Mouse (Mus musculus) lung, embryonic 16.5 days (tissue): ENCODE results near the gene Ccr4. TPM values are rescaled to one million over a fixed set of nuclear protein-coding genes. Genes with fewer than 3 reads are reported as not detected.

Experiments
- ATAC-seq: fragments of 200-750 bp; cut with Nextera tagmentation; 2 replicates; pipeline ENCODE4 v1.8.0; 2017; ENCODE audit warnings: low read depth, mild to moderate bottlenecking, moderate library complexity
- H3K27ac ChIP-seq: fragments of 300-500 bp; sonication (generic); 2 replicates; pipeline ENCODE4 v1.5.1; 2014; ENCODE audit warnings: mild to moderate bottlenecking, control low read depth, low read length
- H3K27me3 ChIP-seq: fragments of 300-500 bp; sonication (generic); 2 replicates; pipeline ENCODE4 v1.6.1; 2014; ENCODE audit warnings: low read depth, low read length, mixed read lengths; ENCODE audit not compliant: control insufficient read depth, insufficient read depth
- H3K36me3 ChIP-seq: fragments of 300-500 bp; sonication (generic); 2 replicates; pipeline ENCODE4 v1.6.1; 2014; ENCODE audit warnings: low read length; ENCODE audit not compliant: control insufficient read depth, insufficient read depth
- H3K4me1 ChIP-seq: fragments of 300-500 bp; sonication (generic); replicated peaks from 2 replicates; pipeline ENCODE4 v1.6.1; 2014; ENCODE audit warnings: low read length, mixed read lengths; ENCODE audit not compliant: control insufficient read depth, insufficient read depth
- H3K4me2 ChIP-seq: fragments of 300-500 bp; sonication (generic); 2 replicates; pipeline ENCODE4 v1.6.1; 2014; ENCODE audit warnings: low read depth, low read length, control low read depth
- H3K4me3 ChIP-seq: fragments of 300-500 bp; sonication (generic); 2 replicates; pipeline ENCODE4 v1.5.1; 2014; ENCODE audit warnings: mild to moderate bottlenecking, low read length, control low read depth
- H3K9ac ChIP-seq: fragments of 300-500 bp; sonication (generic); 2 replicates; pipeline ENCODE4 v1.6.1; 2014; ENCODE audit warnings: low read length, control low read depth
- H3K9me3 ChIP-seq: fragments of 300-500 bp; sonication (generic); 2 replicates; pipeline ENCODE4 v1.6.1; 2016; ENCODE audit warnings: low read length; ENCODE audit not compliant: control insufficient read depth
- WGBS: fragments of 180-500 bp; shearing (Covaris S2); extraction: QIAGEN DNeasy Blood & Tissue Kit; methylation state at CpG from one replicate; pipeline ENCODE4 v1.1.7; 2014; 5-methylcytosine and 5-hydroxymethylcytosine counted together
- polyA plus RNA-seq: library from polyadenylated mRNA; unstranded; fragments of >200 nt; fragmentation: Nextera tagmentation; extraction: Ambion mirVana; gene quantifications from 2 replicates; pipeline ENCODE4 v1.2.1, GENCODE M21; 2015

Ccr4 gene
- polyA plus RNA-seq, 1 experiment from 2014 or later, result 0.11 TPM

- H3K4me1 ChIP-seq, result no peaks in the 10 kb centered on the region
- WGBS, result 64% methylated on average over 7 of the region's 7 CpGs
- H3K4me3 ChIP-seq, result no peak overlapping the region
- no peaks in the 10 kb centered on the region for H3K36me3 ChIP-seq
- peaks cover 4% of the 10 kb centered on the region; the same call in 1 of the 2 replicates for H3K27me3 ChIP-seq
- no peaks in the 10 kb centered on the region for H3K9me3 ChIP-seq
- ATAC-seq, result no peak
- no peak overlapping the region for H3K4me2 ChIP-seq
- no peak overlapping the region for H3K27ac ChIP-seq
- no peak overlapping the region for H3K9ac ChIP-seq
Observed at GRCm38 (mm10) chr9:114496469-114496868, 8.2 kb downstream of the Ccr4 start.

GRCm38 (mm10) chr9:114487481-114488258 is 17.0 kb downstream of the Ccr4 start:
- H3K27ac ChIP-seq, result no peak overlapping the region
- H3K4me1 ChIP-seq, result no peaks in the 10 kb centered on the region; the same call in 1 of the 2 replicates
- 75% methylated on average over 23 of the region's 23 CpGs for WGBS
- H3K9ac ChIP-seq, result no peak overlapping the region
- no peaks in the 10 kb centered on the region for H3K36me3 ChIP-seq
- no peak for ATAC-seq
- H3K4me2 ChIP-seq, result no peak overlapping the region
- H3K27me3 ChIP-seq, result no peaks in the 10 kb centered on the region
- no peaks in the 10 kb centered on the region for H3K9me3 ChIP-seq
- H3K4me3 ChIP-seq, result no peak overlapping the region

- Histone ChIP-seq H3K4me1 (no peaks in the 10 kb centered on the region; the same call in 1 of the 2 replicates), H3K4me3 (no peak overlapping the region), H3K27me3 (no peaks in the 10 kb centered on the region), H3K27ac (no peak overlapping the region), H3K9me3 (no peaks in the 10 kb centered on the region), H3K9ac (no peak overlapping the region), H3K4me2 (no peak overlapping the region), H3K36me3 (no peaks in the 10 kb centered on the region)
- WGBS, result 64% methylated on average over 4 of the region's 4 CpGs
- ATAC-seq, result no peak
Observed at GRCm38 (mm10) chr9:114486808-114487207, 17.9 kb downstream of the Ccr4 start.

- no peaks in the 10 kb centered on the region for H3K27me3 ChIP-seq
- no peaks in the 10 kb centered on the region; the same call in 1 of the 2 replicates for H3K4me1 ChIP-seq
- WGBS, result 62% methylated on average over 5 of the region's 5 CpGs
- H3K36me3 ChIP-seq, result no peaks in the 10 kb centered on the region
- no peak for ATAC-seq
- H3K4me3 ChIP-seq, result no peak overlapping the region
- no peak overlapping the region for H3K27ac ChIP-seq
- no peaks in the 10 kb centered on the region for H3K9me3 ChIP-seq
- H3K9ac ChIP-seq, result no peak overlapping the region
- H3K4me2 ChIP-seq, result no peak overlapping the region
Observed at GRCm38 (mm10) chr9:114484771-114485170, 19.9 kb downstream of the Ccr4 start.

GRCm38 (mm10) chr9:114480940-114481339 is 23.8 kb downstream of the Ccr4 start:
- no peak for ATAC-seq
- H3K4me2 ChIP-seq, result no peak overlapping the region
- no peak overlapping the region for H3K27ac ChIP-seq
- H3K9me3 ChIP-seq, result no peaks in the 10 kb centered on the region
- no peaks in the 10 kb centered on the region for H3K27me3 ChIP-seq
- no peaks in the 10 kb centered on the region for H3K36me3 ChIP-seq
- H3K9ac ChIP-seq, result no peak overlapping the region
- no peak overlapping the region for H3K4me3 ChIP-seq
- 79% methylated on average over 3 of the region's 3 CpGs for WGBS
- H3K4me1 ChIP-seq, result no peaks in the 10 kb centered on the region; the same call in 1 of the 2 replicates

- H3K4me2 ChIP-seq, result no peak overlapping the region
- no peak overlapping the region for H3K27ac ChIP-seq
- no peaks in the 10 kb centered on the region for H3K27me3 ChIP-seq
- 93% methylated on average over 9 of the region's 9 CpGs for WGBS
- H3K36me3 ChIP-seq, result no peaks in the 10 kb centered on the region
- no peak overlapping the region for H3K4me3 ChIP-seq
- ATAC-seq, result no peak
- no peak overlapping the region for H3K9ac ChIP-seq
- H3K9me3 ChIP-seq, result no peaks in the 10 kb centered on the region
- H3K4me1 ChIP-seq, result no peaks in the 10 kb centered on the region
Observed at GRCm38 (mm10) chr9:114477019-114477418, 27.7 kb downstream of the Ccr4 start.

- Histone ChIP-seq H3K4me1 (no peaks in the 10 kb centered on the region), H3K27me3 (no peaks in the 10 kb centered on the region), H3K4me3 (no peak overlapping the region), H3K36me3 (peaks cover 4% of the 10 kb centered on the region; the same call in 1 of the 2 replicates), H3K9ac (no peak overlapping the region), H3K4me2 (no peak overlapping the region), H3K27ac (no peak overlapping the region), H3K9me3 (no peaks in the 10 kb centered on the region)
- no peak for ATAC-seq
- WGBS, result 71% methylated on average over 7 of the region's 7 CpGs
Observed at GRCm38 (mm10) chr9:114471892-114472291, 32.8 kb downstream of the Ccr4 start.

GRCm38 (mm10) chr9:114468701-114469100 is 36.0 kb downstream of the Ccr4 start:
- no peak for ATAC-seq
- H3K9ac ChIP-seq, result no peak overlapping the region
- H3K4me3 ChIP-seq, result no peak overlapping the region
- H3K4me2 ChIP-seq, result no peak overlapping the region
- no peak overlapping the region for H3K27ac ChIP-seq
- no peaks in the 10 kb centered on the region for H3K4me1 ChIP-seq
- H3K27me3 ChIP-seq, result no peaks in the 10 kb centered on the region
- H3K9me3 ChIP-seq, result no peaks in the 10 kb centered on the region
- 96% methylated on average over 4 of the region's 4 CpGs for WGBS
- H3K36me3 ChIP-seq, result peaks cover 9% of the 10 kb centered on the region

GRCm38 (mm10) chr9:114468217-114468616 is 36.5 kb downstream of the Ccr4 start:
- ATAC-seq, result no peak
- no peaks in the 10 kb centered on the region for H3K27me3 ChIP-seq

More at GRCm38 (mm10) chr9:114468217-114468616, 36.5 kb downstream of the Ccr4 start:
- WGBS, result 75% methylated on average over 5 of the region's 5 CpGs
- Histone ChIP-seq H3K9ac (no peak overlapping the region), H3K27ac (no peak overlapping the region), H3K4me3 (no peak overlapping the region), H3K4me1 (no peaks in the 10 kb centered on the region), H3K36me3 (peaks cover 9% of the 10 kb centered on the region), H3K4me2 (no peak overlapping the region), H3K9me3 (no peaks in the 10 kb centered on the region)
